Mouse (Mus musculus): ENCODE measurements around the gene Alg5.
A peak's percentile ranks its signal among the peaks of the same experiment; 100 is the strongest.
"Not testable (repeated sequence)": the region's sequence is repeated elsewhere in the genome, so short reads cannot be mapped to it uniquely, and the experiment has no call there.

The Alg5 gene

DNA sequence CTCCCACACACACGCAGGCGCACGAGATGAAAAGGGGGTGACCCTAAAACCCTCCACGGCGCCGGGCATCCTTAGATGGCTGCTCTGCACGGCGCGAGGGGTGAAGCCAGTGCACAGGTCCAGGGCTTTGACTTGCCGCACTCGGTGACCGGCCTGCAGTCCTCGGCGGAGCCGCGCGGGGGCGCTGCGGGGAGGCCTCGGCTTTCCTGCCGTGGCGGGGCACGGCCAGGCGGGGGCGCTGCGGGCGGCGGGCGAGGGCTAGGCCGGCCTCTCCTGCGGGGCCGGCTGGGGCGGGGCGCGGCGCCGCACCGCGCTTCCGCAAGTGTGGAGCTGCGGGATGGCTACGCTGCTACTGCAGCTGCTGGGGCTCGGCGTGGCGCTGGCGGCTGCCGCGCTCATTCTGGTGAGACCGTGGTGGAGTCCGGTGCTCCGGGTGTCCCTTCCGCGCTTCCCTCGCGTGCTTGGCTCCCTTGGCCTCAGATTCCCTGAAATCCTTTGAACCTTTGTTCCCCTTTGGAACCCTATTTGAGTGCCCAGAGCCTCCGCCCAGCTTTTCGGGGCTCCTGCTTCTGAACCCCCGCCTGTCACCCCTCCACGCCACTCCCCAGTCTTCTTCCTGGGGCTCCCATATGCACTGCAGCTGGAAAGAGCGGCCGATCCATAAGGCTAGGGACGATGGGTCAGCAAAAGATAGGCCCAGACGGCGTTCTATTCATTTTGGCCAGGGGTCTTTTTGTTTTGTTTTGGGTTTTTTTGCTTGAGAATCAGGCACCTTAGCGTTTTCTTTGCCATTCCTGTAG, at the start of gene Alg5, which contains the start of gene Exosc8:
Alg5 (plus strand) TSS at position 293 of the 800 bp plus-strand sequence.
Exosc8 (minus strand) TSS at position 147 of the 800 bp plus-strand sequence.
- DNase-seq (ENCODE audit: inconsistent ontology term) = peak; percentile 91

DNA sequence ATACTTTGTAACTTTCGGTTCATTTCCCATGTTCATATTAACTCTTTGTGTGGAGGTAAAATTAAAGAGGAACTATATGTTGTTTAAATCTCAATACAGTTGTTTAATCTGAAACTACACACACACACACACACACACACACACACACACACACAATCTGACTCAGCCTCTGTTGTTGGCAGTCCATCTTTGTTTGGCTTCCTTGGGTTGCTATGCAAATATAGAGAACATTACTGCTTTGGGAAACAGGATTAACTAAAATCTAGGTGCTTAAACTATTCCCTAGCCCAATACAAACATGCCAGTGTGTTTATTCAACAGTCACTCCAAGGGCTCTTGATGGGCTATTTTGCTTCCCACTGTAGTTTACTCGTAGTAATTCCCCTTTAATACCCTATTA, 48.1 kb upstream of the Alg5 start:
- no peak for DNase-seq (ENCODE audit: inconsistent ontology term)

DNA sequence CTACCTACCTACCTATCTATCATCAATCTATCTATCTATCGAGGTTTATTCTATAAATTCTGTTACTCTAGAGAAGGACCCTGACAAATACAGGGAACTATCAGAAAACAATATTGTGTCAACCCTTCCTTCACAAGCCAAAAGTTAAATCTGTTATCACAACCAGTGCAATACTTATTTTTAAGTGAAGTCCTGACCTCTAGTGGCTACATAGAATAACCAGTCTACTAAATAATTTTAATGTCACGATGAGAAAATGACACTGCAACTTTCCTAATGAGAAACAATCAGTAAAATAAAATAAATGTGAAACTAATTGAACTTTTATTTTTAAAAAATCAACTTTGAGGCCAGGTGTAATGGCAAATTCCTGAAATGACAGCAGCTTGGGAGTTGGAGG, 46.2 kb upstream of the Alg5 start:
- no peak for DNase-seq (ENCODE audit: inconsistent ontology term)

DNA sequence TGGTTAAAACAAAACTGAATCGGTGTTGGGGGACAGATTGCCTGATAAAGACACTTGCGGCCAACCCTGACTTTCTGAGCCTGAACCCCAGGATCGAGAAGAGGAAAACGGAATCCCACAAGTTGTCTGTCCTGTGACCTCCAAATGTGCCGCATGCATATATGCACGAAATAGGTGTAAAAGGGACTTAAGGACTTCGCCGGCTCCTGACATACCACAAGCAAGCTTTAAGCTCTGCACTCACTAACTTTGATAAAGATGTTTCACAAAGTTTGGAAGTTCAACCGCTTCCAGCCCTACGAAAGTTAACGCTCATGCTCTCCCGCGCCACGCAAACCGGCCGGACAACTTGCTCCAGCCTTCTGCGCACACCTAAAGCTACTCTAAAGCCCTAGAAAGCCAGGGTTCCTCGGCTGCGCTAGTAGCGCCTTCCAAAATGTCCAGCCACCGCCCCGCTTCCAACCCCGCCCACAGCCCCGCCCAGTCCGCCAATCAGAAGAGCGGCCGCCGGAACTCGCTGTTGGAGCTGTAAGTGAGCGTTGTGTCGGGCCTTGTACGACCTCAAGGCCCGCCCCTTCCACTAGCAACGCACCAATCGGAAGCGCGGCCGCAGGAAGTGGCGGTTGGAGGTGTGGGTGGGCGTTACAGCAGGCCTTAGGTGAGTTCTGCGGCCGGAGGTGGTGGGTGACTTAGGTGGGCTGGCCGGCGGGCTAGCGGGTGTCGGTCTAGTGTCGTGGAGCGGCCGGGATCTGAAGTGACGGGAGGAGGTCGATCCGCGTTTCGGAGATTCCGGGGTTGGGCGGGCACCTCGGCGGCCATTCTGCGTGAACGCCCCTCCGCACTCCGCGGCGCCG, 42.9 kb upstream of the Alg5 start, which contains the start of gene Supt20:
Supt20 (plus strand) TSS at position 606 of the 854 bp plus-strand sequence.
- peak; percentile 96 for DNase-seq (ENCODE audit: inconsistent ontology term)

DNA sequence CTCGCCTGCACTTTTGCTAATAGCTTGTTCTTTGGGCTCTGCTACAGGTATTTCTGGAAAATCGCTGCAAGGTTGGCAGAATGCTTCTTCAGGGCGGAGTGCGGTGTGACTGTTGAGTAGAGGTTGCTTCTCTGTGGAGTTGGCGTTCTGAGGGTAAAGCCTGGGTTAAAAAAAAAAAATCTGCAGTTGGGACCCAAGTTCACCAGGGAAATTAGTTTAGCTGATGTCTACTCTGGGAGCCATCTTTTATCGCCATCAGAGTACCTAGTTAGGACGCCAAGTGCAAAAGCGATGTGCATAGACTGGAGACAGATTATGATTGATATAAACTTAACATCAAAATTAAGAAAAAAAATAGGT, 42.3 kb upstream of the Alg5 start:
- DNase-seq (ENCODE audit: inconsistent ontology term) = no peak

DNA sequence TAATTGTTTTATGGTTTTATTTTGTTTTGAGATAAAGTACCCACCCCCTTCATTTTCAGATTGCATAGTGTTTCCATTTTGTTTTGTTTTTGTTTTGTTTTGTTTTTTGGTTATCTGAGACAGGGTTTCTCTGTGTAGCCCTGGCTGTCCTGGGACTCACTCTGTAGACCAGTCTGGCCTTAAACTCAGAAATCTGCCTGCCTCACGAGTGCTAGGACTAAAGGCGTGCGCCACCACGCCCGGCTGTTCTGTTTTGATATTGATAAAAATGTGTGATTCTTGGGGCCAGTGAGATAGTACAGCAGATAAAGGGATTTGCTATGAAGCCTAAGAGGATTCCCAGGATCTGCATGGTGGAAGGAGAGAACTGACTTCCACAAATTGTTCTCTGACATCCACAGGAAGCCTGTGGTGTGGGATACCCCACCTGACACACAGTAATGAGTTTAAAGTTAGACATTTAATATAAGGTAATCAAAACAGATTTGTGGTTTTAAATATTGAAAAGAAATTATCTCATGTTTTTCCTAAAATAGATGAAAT, 35.5 kb upstream of the Alg5 start:
- DNase-seq (ENCODE audit: inconsistent ontology term) = no peak

DNA sequence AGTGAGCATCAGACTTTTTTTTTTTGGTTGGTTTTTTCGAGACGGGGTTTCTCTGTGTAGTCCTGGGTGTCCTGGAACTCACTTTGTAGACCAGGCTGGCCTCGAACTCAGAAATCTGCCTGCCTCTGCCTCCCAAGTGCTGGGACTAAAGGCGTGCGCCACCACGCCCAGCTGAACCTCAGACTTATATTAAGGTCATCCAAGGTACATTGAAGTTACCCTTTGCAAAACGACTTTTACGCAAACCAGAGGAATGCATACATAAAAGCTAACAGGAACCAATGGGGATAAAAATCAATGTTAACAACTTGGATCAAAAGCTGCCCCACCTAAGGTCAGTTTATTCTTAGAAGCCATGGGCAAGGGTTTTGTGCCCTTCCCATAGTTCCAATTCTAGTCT, 31.2 kb upstream of the Alg5 start:
- DNase-seq (ENCODE audit: inconsistent ontology term) = not testable (repeated sequence)

DNA sequence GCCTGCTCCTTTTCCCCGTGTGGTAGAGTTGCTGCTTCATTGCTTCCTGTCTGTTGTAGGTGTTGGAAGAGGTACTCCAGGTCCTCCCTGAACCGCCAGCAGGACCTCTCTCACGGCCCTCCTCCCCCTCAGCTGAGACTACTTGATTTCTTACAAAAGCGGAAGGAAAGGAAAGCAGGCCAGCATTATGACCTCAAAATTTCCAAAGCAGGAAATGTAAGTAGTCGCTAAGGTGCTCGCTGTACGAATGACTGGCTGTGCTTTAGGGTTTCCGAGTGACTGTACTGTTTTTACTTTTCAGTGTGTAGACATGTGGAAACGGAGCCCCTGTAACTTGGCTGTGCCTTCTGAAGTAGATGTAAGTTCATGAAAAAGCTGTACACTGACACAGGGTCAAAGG, 26.4 kb upstream of the Alg5 start:
- DNase-seq (ENCODE audit: inconsistent ontology term) = no peak

DNA sequence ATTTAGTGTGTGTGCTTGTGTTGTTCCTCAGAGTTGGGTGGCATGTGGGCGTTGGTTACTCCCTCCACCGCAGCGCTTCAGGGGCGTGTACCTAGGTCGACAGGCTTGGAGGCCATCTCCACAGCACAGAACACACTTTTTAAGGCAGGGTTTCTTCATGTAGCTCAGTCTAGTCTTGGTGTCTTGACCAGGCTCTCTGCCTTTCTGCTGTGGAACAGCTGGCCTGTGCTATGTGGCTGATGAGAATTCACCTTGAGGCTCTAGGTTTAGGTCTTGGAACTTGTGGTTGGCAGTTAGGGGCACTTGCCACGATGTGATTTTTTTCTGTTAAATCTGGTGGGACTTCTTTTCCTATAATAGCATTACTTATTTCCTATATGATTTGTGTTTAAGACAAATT, 21.1 kb upstream of the Alg5 start, which contains the start of gene Gm21958:
Gm21958 (minus strand) TSS at position 101 of the 400 bp plus-strand sequence.
- DNase-seq (ENCODE audit: inconsistent ontology term) = no peak

DNA sequence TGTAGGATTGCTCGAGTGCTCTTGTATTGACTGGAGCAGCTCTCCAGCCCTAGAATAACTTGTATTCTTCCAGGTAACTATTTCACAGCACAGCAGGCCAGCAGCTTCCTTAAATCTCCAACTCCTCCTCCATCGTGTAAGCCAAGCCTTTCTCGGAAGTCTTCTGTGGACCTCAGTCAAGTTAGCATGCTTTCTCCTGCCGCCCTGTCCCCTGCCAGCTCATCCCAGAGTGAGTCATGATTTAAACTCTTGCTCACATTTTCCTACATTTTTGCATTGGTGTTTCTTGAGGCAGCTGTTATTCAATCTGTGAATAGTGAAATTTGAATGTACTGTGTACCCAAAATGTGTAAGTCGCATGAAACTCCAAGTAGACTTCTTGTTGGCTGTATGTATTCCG, 19.9 kb upstream of the Alg5 start:
- peak; percentile 55 for DNase-seq (ENCODE audit: inconsistent ontology term)

DNA sequence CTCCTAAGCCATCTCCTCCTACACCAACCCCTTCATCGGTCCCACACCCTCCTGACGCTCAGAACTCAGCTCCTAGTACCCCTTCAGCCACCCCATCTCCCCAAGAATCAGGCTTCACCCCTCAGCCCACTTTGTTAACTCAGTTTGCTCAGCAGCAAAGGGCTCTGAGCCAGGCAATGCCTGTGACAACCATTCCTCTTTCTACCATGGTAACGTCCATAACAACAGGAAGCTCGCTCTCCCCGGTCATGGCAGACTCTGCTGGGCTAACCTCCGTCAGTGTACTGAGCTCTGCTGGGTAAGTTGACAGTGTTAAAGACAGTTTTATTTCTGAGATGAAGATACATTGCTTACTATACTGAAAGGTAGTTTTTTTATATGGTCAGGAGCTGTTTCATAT, 18.0 kb upstream of the Alg5 start:
- DNase-seq (ENCODE audit: inconsistent ontology term) = no peak

DNA sequence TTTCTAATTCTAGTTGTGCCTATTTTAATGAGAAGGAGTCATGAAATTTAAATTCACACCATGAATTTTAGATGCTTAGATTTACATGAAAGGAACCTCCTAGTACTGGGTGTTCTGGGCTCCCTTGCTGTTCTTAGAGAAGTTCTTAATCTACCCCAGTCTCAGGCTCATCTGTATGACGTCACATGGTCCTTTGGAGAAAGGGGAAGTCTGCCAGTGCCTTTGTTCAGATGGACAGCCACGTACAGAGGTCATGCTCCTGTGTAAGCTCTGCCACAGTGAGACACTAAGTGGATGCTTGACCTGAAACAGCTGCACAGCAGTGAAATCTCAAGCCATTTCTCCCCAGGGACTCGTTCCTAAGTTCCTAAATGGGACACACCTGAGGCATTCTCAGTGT, 16.4 kb upstream of the Alg5 start:
- DNase-seq (ENCODE audit: inconsistent ontology term) = no peak

DNA sequence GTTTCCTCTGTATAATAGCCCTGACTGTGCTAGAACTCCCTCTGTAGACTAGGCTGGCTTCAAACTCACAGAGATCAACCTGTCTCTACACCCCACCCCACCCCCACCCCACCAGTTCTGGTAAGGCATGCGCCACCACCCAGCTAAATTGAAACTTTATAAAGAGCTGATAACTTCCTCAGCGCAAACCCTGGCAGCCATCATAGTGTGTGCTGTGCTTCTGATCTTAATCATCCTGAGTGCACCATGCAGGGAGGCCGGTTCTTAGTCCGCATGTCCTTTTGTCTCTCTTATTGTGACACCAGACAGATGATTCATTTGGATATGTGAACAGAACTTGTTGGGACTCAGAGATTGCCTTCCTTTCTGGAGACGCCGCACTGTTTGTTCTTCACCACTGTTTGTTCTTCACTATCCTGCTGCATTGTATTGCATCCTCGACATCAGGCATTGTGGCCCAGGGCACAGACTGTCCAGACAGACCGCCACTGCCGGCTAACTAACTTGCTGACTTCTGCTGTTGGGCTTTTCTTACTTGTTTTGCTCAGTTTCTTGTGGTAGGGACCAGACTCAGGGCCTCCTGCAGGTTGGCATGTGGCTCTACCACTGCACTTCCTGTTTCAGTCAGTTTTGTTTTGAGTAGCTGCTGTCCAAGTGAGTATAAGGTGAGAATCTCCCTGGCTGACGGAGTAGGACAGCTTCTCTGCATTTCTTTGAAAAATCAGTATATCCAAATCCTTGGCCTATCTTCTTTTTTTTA, 11.4 kb upstream of the Alg5 start:
- DNase-seq (ENCODE audit: inconsistent ontology term) = no peak

DNA sequence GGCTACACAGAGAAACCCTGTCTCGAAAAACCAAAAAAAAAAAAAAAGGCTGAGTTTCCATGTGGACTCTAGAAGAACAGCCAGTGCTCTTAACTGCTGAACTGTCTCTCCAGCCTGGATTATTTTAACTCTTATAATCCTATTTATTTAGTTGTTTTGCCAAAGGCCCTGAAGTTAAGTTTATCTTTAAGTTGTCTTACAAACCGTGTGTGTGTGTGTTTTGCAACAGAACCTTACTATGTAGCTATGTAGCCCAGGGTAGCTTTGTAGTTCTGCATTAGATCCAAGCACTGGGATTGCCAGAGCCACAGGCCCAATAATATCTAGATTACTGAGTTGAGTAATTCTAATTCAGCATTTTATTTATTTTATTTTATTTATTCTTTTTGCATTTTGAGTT, 10.0 kb upstream of the Alg5 start:
- DNase-seq (ENCODE audit: inconsistent ontology term) = no peak

DNA sequence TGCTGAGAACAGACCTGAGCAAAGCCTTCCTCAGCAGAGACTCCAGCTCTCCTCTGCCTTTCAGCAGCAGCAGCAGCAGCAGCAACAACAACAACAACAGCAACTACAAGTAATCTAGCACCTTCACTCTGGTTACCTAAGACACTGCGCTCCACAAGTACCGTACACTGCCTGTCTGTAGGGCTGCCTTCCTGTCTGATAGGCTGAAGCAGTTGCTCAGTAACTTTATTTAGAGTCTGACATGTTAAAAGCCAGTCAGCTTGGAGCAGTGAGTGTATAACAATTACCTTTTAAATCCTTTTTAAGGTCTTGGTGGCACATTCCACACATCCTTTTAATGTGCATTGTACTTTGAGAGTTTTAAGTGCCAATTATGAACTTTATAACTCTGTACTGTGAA, 7.8 kb upstream of the Alg5 start:
- no peak for DNase-seq (ENCODE audit: inconsistent ontology term)

DNA sequence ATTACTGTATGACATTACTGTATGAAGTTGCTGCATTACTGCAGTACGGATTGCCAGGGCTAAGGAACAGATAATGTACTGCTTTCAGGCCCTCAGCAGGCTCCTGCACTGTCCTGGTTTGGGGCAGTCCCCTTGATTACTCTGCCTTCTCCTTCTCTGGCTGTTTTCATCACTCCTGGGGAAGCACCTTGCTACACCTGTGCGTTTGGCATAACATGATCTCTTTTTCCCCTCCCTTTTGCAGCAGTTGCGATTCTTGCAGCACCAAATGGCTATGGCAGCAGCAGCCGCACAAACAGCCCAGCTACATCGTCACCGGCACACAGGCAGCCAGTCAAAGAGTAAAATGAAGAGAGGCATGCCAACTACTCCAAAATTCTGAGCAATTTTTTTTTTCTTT, 7.2 kb upstream of the Alg5 start:
- no peak for DNase-seq (ENCODE audit: inconsistent ontology term)

DNA sequence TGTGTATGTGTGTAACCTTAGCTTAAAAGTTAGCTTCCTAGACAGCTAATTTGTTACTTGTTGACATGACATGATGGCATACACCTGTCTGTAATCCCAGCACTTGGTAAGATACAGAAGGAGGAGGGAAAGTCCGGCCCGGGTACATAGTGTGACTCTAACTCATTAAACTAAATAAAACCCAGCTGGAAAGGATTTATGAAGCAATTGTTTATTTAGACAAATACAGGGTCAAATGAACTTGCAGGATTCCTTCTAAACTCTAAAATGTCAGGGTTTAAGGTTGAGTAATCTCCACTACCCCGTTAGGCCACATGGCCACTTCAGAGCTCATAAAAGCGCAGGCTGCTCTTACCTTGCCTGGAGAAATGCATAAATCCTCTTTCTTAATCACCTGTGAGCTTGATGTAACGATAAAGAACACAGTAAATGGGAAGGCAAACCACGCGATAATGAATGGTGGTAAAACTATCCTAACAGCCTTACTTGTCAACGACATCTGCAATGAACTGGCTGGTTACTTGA, 3.7 kb upstream of the Alg5 start:
- no peak for DNase-seq (ENCODE audit: inconsistent ontology term)

DNA sequence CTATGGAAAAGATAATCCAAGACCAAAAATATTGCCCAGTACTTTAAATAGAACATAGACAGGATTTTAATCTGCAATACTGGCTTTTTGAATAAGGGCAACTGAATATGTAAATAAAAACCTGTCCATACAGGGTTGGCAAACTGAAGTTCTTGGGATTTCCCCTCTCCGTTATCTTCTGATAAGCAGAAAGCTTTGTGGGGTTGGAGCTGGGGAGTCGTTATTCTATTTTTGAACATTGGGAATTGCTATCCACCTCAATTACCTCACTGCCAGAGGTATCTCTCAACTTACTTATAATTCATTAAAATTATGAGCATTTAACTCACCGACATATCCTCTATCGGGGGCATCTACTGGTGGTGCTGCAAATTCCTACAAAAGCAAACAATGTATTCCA, 3.0 kb upstream of the Alg5 start:
- no peak for DNase-seq (ENCODE audit: inconsistent ontology term)

DNA sequence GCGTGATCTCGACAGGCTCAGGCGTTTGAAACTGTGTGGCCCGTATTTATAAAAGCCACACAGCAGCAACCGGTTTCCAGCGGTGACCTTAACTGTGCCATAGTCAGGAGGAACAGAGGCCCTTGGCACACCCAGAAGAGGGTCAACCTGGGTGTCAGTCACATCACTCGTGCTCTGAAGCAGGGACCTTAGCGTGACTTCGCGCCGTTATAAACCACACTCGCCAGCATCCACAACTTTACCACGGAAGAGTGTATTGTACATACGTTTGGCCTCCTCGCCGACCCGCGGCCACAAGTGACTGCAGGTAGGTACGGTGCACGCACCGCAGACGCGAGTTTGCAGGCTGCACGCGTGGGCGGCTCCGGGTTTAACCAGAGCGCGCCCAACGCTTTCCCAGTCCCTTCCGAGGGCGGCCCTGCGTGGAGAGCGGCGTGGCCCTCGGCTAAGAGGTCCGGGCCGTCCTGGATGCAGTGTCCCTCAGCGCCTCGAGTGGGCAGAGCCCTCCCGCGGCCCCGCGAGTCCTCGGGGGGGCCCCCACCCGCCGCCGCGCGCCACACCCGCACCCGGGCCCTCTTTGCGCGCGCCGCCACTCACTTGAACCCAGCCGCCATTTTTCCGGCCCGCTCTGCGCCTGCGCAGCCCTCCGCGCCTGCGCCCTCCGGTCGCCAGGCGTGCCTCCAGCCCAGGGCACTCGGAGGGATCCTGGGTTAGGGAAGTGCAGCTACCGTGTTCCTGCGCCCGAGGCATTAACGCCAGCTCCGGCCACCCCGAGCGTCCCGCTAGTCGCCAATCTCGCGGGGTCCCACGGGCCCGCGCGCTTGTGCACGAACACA, 710 bp upstream of the Alg5 start:
- DNase-seq (ENCODE audit: inconsistent ontology term) = peak; percentile 95

DNA sequence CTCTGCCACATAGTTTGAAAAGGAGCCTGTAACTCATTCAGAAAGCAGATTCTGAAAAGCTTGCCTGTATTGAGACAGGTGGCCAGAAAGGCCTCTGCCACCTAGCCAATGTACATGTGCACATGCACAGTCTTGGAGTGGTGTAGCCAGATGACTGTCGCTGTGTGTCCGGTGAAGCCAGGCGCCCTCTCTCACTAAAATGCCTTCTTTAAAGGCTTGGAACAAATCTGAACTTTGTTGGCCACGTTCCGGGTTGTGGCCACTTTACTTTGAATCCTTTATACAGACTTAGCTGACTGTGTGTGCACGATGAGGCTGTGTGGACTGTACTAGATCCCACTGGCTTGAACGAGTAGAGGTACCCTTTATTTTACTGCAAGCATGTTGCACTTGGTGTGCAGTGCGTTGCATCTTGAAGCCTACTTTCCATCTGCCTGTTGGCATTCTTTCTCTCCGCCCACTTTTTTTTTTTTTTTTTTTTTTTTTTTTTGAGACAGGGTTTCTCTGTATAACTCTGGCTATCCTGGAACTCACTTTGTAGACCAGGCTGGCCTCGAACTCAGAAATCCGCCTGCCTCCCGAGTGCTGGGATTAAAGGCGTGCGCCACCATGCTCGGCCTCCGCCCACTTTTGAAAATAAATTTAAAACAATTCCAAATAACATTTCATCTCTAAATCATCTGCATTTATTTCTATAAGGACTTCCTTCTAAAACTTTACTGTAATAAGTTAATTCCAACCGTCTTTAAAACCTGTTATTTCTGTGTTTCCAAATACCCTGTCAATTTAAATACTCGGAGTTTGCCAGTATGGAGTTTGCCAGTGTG, 975 bp downstream of the Alg5 start:
- no peak for DNase-seq (ENCODE audit: inconsistent ontology term)

Measured in Muller cell, postnatal 12 days (primary cell).